In the genomic region with DNA sequence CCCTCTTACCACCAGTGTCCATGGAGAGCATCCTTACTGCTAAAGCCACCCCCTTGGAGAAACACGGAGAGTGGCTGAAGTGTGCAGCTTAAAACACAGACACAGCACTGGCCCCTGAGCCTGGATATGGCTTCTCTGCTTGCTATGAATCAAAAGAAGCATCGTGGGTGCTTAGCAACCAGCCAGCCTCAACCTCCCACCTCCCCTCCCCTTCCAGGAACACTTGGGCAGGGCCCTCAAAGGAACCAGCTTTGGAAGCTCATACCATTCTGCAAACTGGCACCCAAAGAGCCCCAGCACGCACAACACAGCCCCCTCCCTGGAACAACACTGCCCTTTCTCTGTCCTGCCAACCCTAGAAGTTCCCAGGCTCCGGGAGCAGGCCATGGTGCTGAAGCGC, we compare ENCODE assay signal across 24 mouse cellular contexts. TPM values are rescaled to one million over a fixed set of nuclear protein-coding genes. Genes with fewer than 3 reads are reported as not detected.
A peak's percentile ranks its signal among the peaks of the same experiment; 100 is the strongest.
DNase-seq lines count a peak whose midpoint lies in the region; ATAC-seq and TF ChIP-seq lines count a peak whose summit lies in the region.
"Had no signal": no experiment of that assay in that cellular context is flagged by ENCODE, and none has a peak within 500 bp of the region (broad histone marks: within the 10 kb centered on the region; RNA-seq: fewer than 3 reads in every experiment).

No protein-coding gene starts in this region.

- no peak for DNase-seq in forebrain, embryonic 10.5 days (ENCODE audit: extremely low spot score, low spot score)
- no peak for DNase-seq in forebrain, embryonic 11.5 days (ENCODE audit: low spot score)
- no peak for DNase-seq in midbrain, embryonic 10.5 days (ENCODE audit: low spot score)
- DNase-seq in urinary bladder, postnatal 25 days (ENCODE audit: low spot score) = no peak
- DNase-seq in cerebellum, adult 2 months = no peak
- DNase-seq: adrenal gland, postnatal 36 days; cerebellum, adult 18-20 months; cerebellum, postnatal 25 days; gastrocnemius, postnatal 10 days; heart, postnatal 4 days; kidney, adult 18-20 months; kidney, postnatal 4 days; liver, embryonic 13.5 days; lung, adult 2 months; lung, postnatal 14 days; right cerebral cortex, adult 18-20 months had no signal

- ATAC-seq in forebrain, embryonic 11.5 days (replicated peaks; ENCODE audit: low FRiP score) = no peak
- ATAC-seq in midbrain, embryonic 13.5 days = peak; percentile 48; the same call in 1 of the 2 replicates
- no peak for ATAC-seq in forebrain, embryonic 13.5 days
- ATAC-seq in midbrain, embryonic 15.5 days (replicated peaks) = no peak
- ATAC-seq: inflammation-experienced regulatory T-cells, adult 6 months had no signal

- H3K36me3 ChIP-seq in forebrain, embryonic 10.5 days (replicated peaks) = no peaks in the 10 kb centered on the region
- no peaks in the 10 kb centered on the region for H3K36me3 ChIP-seq in forebrain, embryonic 11.5 days (ENCODE audit: control insufficient read depth, insufficient read depth, low read length)
- no peaks in the 10 kb centered on the region for H3K36me3 ChIP-seq in midbrain, embryonic 13.5 days
- H3K36me3 ChIP-seq in midbrain, embryonic 10.5 days = no peaks in the 10 kb centered on the region
- no peaks in the 10 kb centered on the region for H3K36me3 ChIP-seq in forebrain, embryonic 13.5 days (ENCODE audit: poor library complexity, severe bottlenecking)
- H3K36me3 ChIP-seq in midbrain, embryonic 15.5 days (replicated peaks) = no peaks in the 10 kb centered on the region
- H3K36me3 ChIP-seq: embryonic facial prominence, embryonic 12.5 days; heart, embryonic 10.5 days; liver, embryonic 13.5 days; neural tube, embryonic 12.5 days had no signal

- no peaks in the 10 kb centered on the region for H3K9me3 ChIP-seq in forebrain, embryonic 10.5 days
- H3K9me3 ChIP-seq in forebrain, embryonic 11.5 days (ENCODE audit: control insufficient read depth, low read length) = no peaks in the 10 kb centered on the region
- H3K9me3 ChIP-seq in midbrain, embryonic 13.5 days = no peaks in the 10 kb centered on the region
- H3K9me3 ChIP-seq in midbrain, embryonic 10.5 days (replicated peaks) = no peaks in the 10 kb centered on the region
- H3K9me3 ChIP-seq in forebrain, embryonic 13.5 days (replicated peaks) = no peaks in the 10 kb centered on the region
- H3K9me3 ChIP-seq in midbrain, embryonic 15.5 days = no peaks in the 10 kb centered on the region
- H3K9me3 ChIP-seq: embryonic facial prominence, embryonic 12.5 days; heart, embryonic 10.5 days; liver, embryonic 13.5 days; neural tube, embryonic 12.5 days had no signal

- no peak for TF ChIP-seq POLR2A in cerebellum, adult 2 months (IDR thresholded peaks at IDR 0.05; ENCODE audit: borderline replicate concordance, insufficient read depth, low read length)

- peak overlapping the region; percentile 7; the same call in 1 of the 2 replicates for H3K27ac ChIP-seq in forebrain, embryonic 10.5 days
- H3K27ac ChIP-seq in forebrain, embryonic 11.5 days (ENCODE audit: low read depth, low read length) = no peak overlapping the region
- peak overlapping the region; percentile 76 for H3K27ac ChIP-seq in midbrain, embryonic 13.5 days
- no peak overlapping the region for H3K27ac ChIP-seq in midbrain, embryonic 10.5 days (replicated peaks)
- peak overlapping the region; percentile 32; the same call in 1 of the 2 replicates for H3K27ac ChIP-seq in forebrain, embryonic 13.5 days
- H3K27ac ChIP-seq in midbrain, embryonic 15.5 days = peak overlapping the region; percentile 78
- no peak overlapping the region for H3K27ac ChIP-seq in cerebellum, adult 2 months (ENCODE audit: insufficient read depth, low read length)
- H3K27ac ChIP-seq: embryonic facial prominence, embryonic 12.5 days; heart, embryonic 10.5 days; liver, embryonic 13.5 days; neural tube, embryonic 12.5 days had no signal

- H3K27me3 ChIP-seq in forebrain, embryonic 10.5 days (ENCODE audit: poor library complexity, severe bottlenecking) = peaks cover 83% of the 10 kb centered on the region
- peaks cover 11% of the 10 kb centered on the region for H3K27me3 ChIP-seq in forebrain, embryonic 11.5 days (ENCODE audit: control insufficient read depth, insufficient read depth, low read length)
- H3K27me3 ChIP-seq in midbrain, embryonic 13.5 days = peaks cover 18% of the 10 kb centered on the region
- peaks cover 66% of the 10 kb centered on the region for H3K27me3 ChIP-seq in midbrain, embryonic 10.5 days (ENCODE audit: low read depth, poor library complexity, severe bottlenecking)
- H3K27me3 ChIP-seq in forebrain, embryonic 13.5 days = peaks cover 14% of the 10 kb centered on the region
- no peaks in the 10 kb centered on the region for H3K27me3 ChIP-seq in midbrain, embryonic 15.5 days (replicated peaks)
- no peaks in the 10 kb centered on the region for H3K27me3 ChIP-seq in cerebellum, adult 2 months (ENCODE audit: control insufficient read depth, insufficient read depth, low read length)

- no peak overlapping the region for H3K4me2 ChIP-seq in forebrain, embryonic 11.5 days (ENCODE audit: low read depth, low read length, severe bottlenecking)
- peak overlapping the region; percentile 15; the same call in 1 of the 2 replicates for H3K4me2 ChIP-seq in midbrain, embryonic 13.5 days (replicated peaks)
- no peak overlapping the region for H3K4me2 ChIP-seq in forebrain, embryonic 13.5 days
- 0 out of 2 replicates have a peak overlapping the region, but pooled peaks have one; percentile 8 for H3K4me2 ChIP-seq in midbrain, embryonic 15.5 days
- H3K4me2 ChIP-seq: embryonic facial prominence, embryonic 12.5 days; liver, embryonic 13.5 days; neural tube, embryonic 12.5 days had no signal

- WGBS in forebrain, embryonic 10.5 days = 37% methylated on average over 5 of the region's 5 CpGs
- 39% methylated on average over 5 of the region's 5 CpGs for WGBS in forebrain, embryonic 11.5 days
- WGBS in midbrain, embryonic 13.5 days = 32% methylated on average over 5 of the region's 5 CpGs
- 41% methylated on average over 5 of the region's 5 CpGs for WGBS in midbrain, embryonic 10.5 days
- 36% methylated on average over 5 of the region's 5 CpGs for WGBS in forebrain, embryonic 13.5 days
- 17% methylated on average over 5 of the region's 5 CpGs for WGBS in midbrain, embryonic 15.5 days
- 75% methylated on average over 5 of the region's 5 CpGs for WGBS in cerebellum, adult 2 months

- no peak overlapping the region for H3K4me3 ChIP-seq in forebrain, embryonic 10.5 days
- no peak overlapping the region for H3K4me3 ChIP-seq in forebrain, embryonic 11.5 days (ENCODE audit: low read depth, low read length)
- no peak overlapping the region for H3K4me3 ChIP-seq in midbrain, embryonic 13.5 days (replicated peaks)
- no peak overlapping the region for H3K4me3 ChIP-seq in midbrain, embryonic 10.5 days
- H3K4me3 ChIP-seq in forebrain, embryonic 13.5 days = no peak overlapping the region
- no peak overlapping the region for H3K4me3 ChIP-seq in midbrain, embryonic 15.5 days
- H3K4me3 ChIP-seq in cerebellum, adult 2 months (replicated peaks; ENCODE audit: insufficient read depth, low read depth, low read length) = no peak overlapping the region
- H3K4me3 ChIP-seq: embryonic facial prominence, embryonic 12.5 days; erythroblast, embryonic 14.5 days; heart, embryonic 10.5 days; liver, embryonic 13.5 days; neural tube, embryonic 12.5 days had no signal

- H3K9ac ChIP-seq in forebrain, embryonic 11.5 days (ENCODE audit: low read length) = no peak overlapping the region
- H3K9ac ChIP-seq in midbrain, embryonic 13.5 days (replicated peaks) = no peak overlapping the region
- H3K9ac ChIP-seq in forebrain, embryonic 13.5 days = no peak overlapping the region
- H3K9ac ChIP-seq in midbrain, embryonic 15.5 days = no peak overlapping the region
- H3K9ac ChIP-seq: embryonic facial prominence, embryonic 12.5 days; liver, embryonic 13.5 days; neural tube, embryonic 12.5 days had no signal

- peaks cover 51% of the 10 kb centered on the region for H3K4me1 ChIP-seq in forebrain, embryonic 10.5 days
- H3K4me1 ChIP-seq in forebrain, embryonic 11.5 days (replicated peaks; ENCODE audit: control insufficient read depth, insufficient read depth, low read length) = peaks cover 7% of the 10 kb centered on the region
- H3K4me1 ChIP-seq in midbrain, embryonic 13.5 days (replicated peaks) = peaks cover 66% of the 10 kb centered on the region
- H3K4me1 ChIP-seq in midbrain, embryonic 10.5 days = peaks cover 49% of the 10 kb centered on the region
- peaks cover 43% of the 10 kb centered on the region for H3K4me1 ChIP-seq in forebrain, embryonic 13.5 days
- peaks cover 53% of the 10 kb centered on the region for H3K4me1 ChIP-seq in midbrain, embryonic 15.5 days
- peaks cover 10% of the 10 kb centered on the region for H3K4me1 ChIP-seq in cerebellum, adult 2 months (ENCODE audit: control insufficient read depth, insufficient read depth, low read length)
- H3K4me1 ChIP-seq: liver, embryonic 13.5 days had no signal

- no peak for TF ChIP-seq CTCF in cerebellum, adult 2 months (IDR thresholded peaks at IDR 0.05; ENCODE audit: borderline replicate concordance, insufficient read depth, low read depth, low read length)

RNA-seq across cellular contexts. Expression of gene Pipox, which starts 15.5 kb away (rescaled TPM):
- 10.0 and 10.1 TPM in 2 replicates for polyA plus RNA-seq in forebrain, embryonic 10.5 days (2016; fragmentation: Nextera tagmentation; extraction: Ambion mirVana)
- polyA plus RNA-seq in forebrain, embryonic 11.5 days (2014; fragmentation: Nextera tagmentation; extraction: Ambion mirVana) = 13.6 and 16.0 TPM in 2 replicates
- polyA plus RNA-seq in midbrain, embryonic 13.5 days (2015; fragmentation: Nextera tagmentation; extraction: Ambion mirVana) = 8.6 and 11.0 TPM in 2 replicates
- 9.0 and 16.5 TPM in 2 replicates for polyA plus RNA-seq in midbrain, embryonic 10.5 days (2016; fragmentation: Nextera tagmentation; extraction: Ambion mirVana)
- 12.7 and 15.1 TPM in 2 replicates for polyA plus RNA-seq in forebrain, embryonic 13.5 days (2015; fragmentation: Nextera tagmentation; extraction: Ambion mirVana)
- polyA plus RNA-seq in midbrain, embryonic 15.5 days (2015; fragmentation: Nextera tagmentation; extraction: Ambion mirVana) = 5.7 and 6.7 TPM in 2 replicates
- polyA plus RNA-seq in cerebellum, adult 2 months (2012; rRNA removed) = 6.8 and 9.0 TPM in 2 replicates
- polyA plus RNA-seq: erythroblast, embryonic 14.5 days had no signal

RNA-seq across cellular contexts. Expression of gene Sez6, which starts 21.2 kb away (rescaled TPM):
- 2.8 and 4.3 TPM in 2 replicates for polyA plus RNA-seq in forebrain, embryonic 10.5 days (2016; fragmentation: Nextera tagmentation; extraction: Ambion mirVana)
- 14.3 and 16.7 TPM in 2 replicates for polyA plus RNA-seq in forebrain, embryonic 11.5 days (2014; fragmentation: Nextera tagmentation; extraction: Ambion mirVana)
- polyA plus RNA-seq in midbrain, embryonic 13.5 days (2015; fragmentation: Nextera tagmentation; extraction: Ambion mirVana) = 118 TPM in 2 replicates
- polyA plus RNA-seq in midbrain, embryonic 10.5 days (2016; fragmentation: Nextera tagmentation; extraction: Ambion mirVana) = 3.5 and 7.1 TPM in 2 replicates
- polyA plus RNA-seq in forebrain, embryonic 13.5 days (2015; fragmentation: Nextera tagmentation; extraction: Ambion mirVana) = 141 and 165 TPM in 2 replicates
- polyA plus RNA-seq in midbrain, embryonic 15.5 days (2015; fragmentation: Nextera tagmentation; extraction: Ambion mirVana) = 159 and 162 TPM in 2 replicates
- polyA plus RNA-seq in cerebellum, adult 2 months (2012; rRNA removed) = 71.0 and 76.9 TPM in 2 replicates
- polyA plus RNA-seq: erythroblast, embryonic 14.5 days had no signal

Comparison
In these comparisons a context has a peak if more than half of its experiments do, and no peak if none do; other contexts are left out.
1. H3K27ac ChIP-seq: peak in forebrain, embryonic 10.5 days (single experiment), midbrain, embryonic 13.5 days (single experiment), forebrain, embryonic 13.5 days (single experiment) and midbrain, embryonic 15.5 days (single experiment); none in forebrain, embryonic 11.5 days (single experiment), midbrain, embryonic 10.5 days (single experiment) and cerebellum, adult 2 months (single experiment).
2. H3K4me2 ChIP-seq: peak in midbrain, embryonic 13.5 days (single experiment) and midbrain, embryonic 15.5 days (single experiment); none in forebrain, embryonic 11.5 days (single experiment) and forebrain, embryonic 13.5 days (single experiment).